Mouse (Mus musculus): ENCODE measurements around the gene Dhrs4. TPM values are rescaled to one million over a fixed set of nuclear protein-coding genes. Genes with fewer than 3 reads are reported as not detected.

Gene Dhrs4
- polyA plus RNA-seq, 1 experiment, result 33.7 TPM

DNA sequence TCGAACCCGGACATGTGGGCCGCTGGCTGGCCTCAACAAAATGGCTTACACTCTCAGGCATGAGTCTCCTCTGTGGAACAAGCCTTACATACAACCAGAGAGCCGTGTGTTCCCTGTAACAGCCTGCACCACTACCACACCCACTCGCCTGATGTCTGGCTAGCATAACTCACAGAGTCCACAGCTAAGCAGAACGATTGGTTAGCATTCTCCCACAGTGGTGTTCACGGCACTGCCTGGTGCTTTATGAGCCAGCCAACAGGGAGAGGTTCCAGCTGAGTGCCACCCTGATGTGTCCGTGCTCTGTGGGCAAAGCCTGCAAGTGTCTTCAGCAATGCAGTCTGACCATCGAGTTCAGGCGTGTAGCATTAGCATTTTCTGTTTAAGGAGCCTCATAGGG lies 18.3 kb upstream of the Dhrs4 start:
- Histone ChIP-seq H3K36me3 (replicated peaks; ENCODE audit: low read length) (no peaks in the 10 kb centered on the region), H3K4me1 (no peaks in the 10 kb centered on the region), H3K4me3 (replicated peaks) (no peak overlapping the region), H3K9me3 (peaks cover 11% of the 10 kb centered on the region), H3K27me3 (replicated peaks) (peaks cover 44% of the 10 kb centered on the region)
- TF ChIP-seq FLI1 (IDR thresholded peaks at IDR 0.05; ENCODE audit: low read length) (no peak), GATA1 (IDR thresholded peaks at IDR 0.05; ENCODE audit: borderline replicate concordance, low read length) (no peak)

DNA sequence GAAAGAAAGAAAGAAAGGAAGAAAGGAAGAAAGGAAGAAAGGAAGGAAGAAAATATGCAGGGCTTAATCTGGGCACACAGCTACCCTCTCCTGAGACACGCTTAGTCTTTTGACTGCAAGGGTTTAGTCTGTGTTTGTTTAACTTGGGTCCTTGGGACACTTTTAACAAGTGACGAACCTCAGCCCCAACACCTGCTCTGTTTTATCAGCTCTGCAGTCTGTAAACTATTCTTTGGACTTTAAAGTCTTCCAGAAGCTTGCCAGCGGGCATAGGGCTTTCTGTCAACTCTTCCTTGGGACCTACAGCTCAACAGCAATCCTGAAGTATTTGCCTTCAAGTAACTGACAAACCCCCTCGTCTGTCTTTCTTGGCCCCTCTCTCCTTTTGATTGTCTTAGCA lies 16.8 kb upstream of the Dhrs4 start:
- TF ChIP-seq FLI1 (IDR thresholded peaks at IDR 0.05; ENCODE audit: low read length), result no peak
- no peak for TF ChIP-seq GATA1 (IDR thresholded peaks at IDR 0.05; ENCODE audit: borderline replicate concordance, low read length)
- Histone ChIP-seq H3K27me3 (replicated peaks) (peaks cover 55% of the 10 kb centered on the region), H3K36me3 (replicated peaks; ENCODE audit: low read length) (no peaks in the 10 kb centered on the region), H3K9me3 (no peaks in the 10 kb centered on the region), H3K4me3 (replicated peaks) (no peak overlapping the region), H3K4me1 (no peaks in the 10 kb centered on the region)

DNA sequence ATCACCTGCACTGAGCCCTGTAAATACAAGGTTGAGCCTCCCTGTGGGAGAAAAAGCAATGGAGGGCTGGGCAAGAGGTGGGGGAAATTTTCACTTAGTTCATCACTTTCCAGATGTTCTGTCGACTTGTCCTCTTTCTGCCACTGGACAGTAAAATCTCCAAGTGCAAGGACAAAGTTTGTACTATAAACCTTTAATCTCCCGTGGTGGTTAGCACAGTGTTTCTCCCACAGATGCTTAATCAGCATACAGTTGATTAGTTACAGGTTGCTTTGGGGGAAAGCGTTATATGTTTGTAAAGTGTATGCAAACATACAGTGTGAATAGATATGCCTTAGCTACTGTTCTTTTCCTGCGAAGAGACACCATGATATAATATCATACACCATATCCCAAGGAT lies 12.1 kb upstream of the Dhrs4 start:
- peaks cover 67% of the 10 kb centered on the region for H3K27me3 ChIP-seq (replicated peaks)
- TF ChIP-seq GATA1 (IDR thresholded peaks at IDR 0.05; ENCODE audit: borderline replicate concordance, low read length) (no peak), FLI1 (IDR thresholded peaks at IDR 0.05; ENCODE audit: low read length) (no peak)
- no peaks in the 10 kb centered on the region for H3K9me3 ChIP-seq
- no peaks in the 10 kb centered on the region for H3K36me3 ChIP-seq (replicated peaks; ENCODE audit: low read length)
- H3K4me1 ChIP-seq, result peaks cover 8% of the 10 kb centered on the region; the same call in 1 of the 2 replicates
- no peak overlapping the region for H3K4me3 ChIP-seq (replicated peaks)

DNA sequence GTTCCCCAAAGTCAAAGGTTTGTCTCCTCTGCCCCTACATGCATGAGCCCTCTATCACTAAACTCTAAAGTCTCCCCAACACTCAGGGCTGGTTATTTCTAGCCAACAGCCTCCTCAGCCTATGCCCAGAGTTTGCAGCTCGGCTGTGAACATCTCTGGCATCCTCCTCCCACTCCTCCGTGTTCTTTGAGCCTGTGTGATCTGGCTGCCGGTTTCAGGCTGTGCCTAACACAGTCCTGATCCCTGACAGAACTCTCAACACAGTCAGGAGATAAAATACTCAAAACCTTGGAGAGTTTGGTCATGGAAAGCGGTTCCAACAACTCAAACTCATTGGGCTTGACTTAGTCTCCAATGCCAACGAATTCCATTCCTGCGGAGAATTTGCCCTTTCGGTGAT lies 11.4 kb upstream of the Dhrs4 start:
- Histone ChIP-seq H3K27me3 (replicated peaks) (peaks cover 70% of the 10 kb centered on the region), H3K4me1 (peaks cover 8% of the 10 kb centered on the region; the same call in 1 of the 2 replicates), H3K9me3 (no peaks in the 10 kb centered on the region), H3K4me3 (replicated peaks) (no peak overlapping the region), H3K36me3 (replicated peaks; ENCODE audit: low read length) (no peaks in the 10 kb centered on the region)
- TF ChIP-seq FLI1 (IDR thresholded peaks at IDR 0.05; ENCODE audit: low read length) (no peak), GATA1 (IDR thresholded peaks at IDR 0.05; ENCODE audit: borderline replicate concordance, low read length) (no peak)

DNA sequence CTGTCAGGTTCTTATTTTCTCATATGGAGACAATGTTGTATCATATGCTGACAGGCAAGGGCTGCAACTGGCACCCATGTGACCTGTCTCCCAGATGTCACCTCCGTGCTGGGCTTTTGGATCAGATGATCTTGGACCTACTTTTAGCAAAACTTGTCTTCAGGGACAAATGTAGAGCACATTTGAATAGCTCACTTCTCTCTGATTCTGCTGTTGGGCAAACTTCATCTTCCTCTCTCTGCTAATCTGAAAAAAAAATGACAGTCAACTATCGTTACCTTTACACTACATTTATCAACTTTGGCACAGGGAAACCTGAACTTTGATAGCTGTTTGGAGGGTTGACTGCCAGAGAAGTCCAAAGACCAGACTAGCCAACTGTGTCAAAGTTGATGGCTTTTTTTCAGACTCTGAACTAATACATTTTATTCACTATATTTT lies 10.2 kb upstream of the Dhrs4 start:
- H3K9me3 ChIP-seq, result no peaks in the 10 kb centered on the region
- H3K4me3 ChIP-seq (replicated peaks), result no peak overlapping the region
- H3K4me1 ChIP-seq, result peaks cover 8% of the 10 kb centered on the region; the same call in 1 of the 2 replicates
- TF ChIP-seq FLI1 (IDR thresholded peaks at IDR 0.05; ENCODE audit: low read length) (no peak), GATA1 (IDR thresholded peaks at IDR 0.05; ENCODE audit: borderline replicate concordance, low read length) (no peak)
- H3K27me3 ChIP-seq (replicated peaks), result peaks cover 61% of the 10 kb centered on the region
- H3K36me3 ChIP-seq (replicated peaks; ENCODE audit: low read length), result no peaks in the 10 kb centered on the region

DNA sequence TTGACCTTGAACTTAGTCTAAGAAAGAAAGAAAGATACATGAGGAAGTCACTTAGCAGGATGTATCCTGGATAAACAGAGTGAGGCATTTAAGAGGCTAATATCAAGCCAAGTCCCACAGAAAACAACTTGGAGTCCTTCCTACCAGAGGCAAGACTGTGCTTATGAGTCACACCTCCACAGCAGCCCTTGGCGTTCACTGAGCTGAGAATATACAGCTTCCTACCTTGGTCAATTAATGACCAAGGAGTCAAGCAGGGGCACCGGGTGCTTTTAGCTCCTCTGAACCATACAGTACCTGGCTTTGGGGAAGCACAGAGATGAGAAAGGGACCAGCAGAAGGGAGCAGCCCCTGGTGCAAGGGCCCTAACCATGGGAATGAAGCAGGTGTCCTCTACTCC lies 9.5 kb upstream of the Dhrs4 start:
- Histone ChIP-seq H3K4me1 (peaks cover 8% of the 10 kb centered on the region; the same call in 1 of the 2 replicates), H3K4me3 (replicated peaks) (no peak overlapping the region), H3K27me3 (replicated peaks) (peaks cover 59% of the 10 kb centered on the region), H3K9me3 (no peaks in the 10 kb centered on the region), H3K36me3 (replicated peaks; ENCODE audit: low read length) (no peaks in the 10 kb centered on the region)
- TF ChIP-seq GATA1 (IDR thresholded peaks at IDR 0.05; ENCODE audit: borderline replicate concordance, low read length) (no peak), FLI1 (IDR thresholded peaks at IDR 0.05; ENCODE audit: low read length) (no peak)

DNA sequence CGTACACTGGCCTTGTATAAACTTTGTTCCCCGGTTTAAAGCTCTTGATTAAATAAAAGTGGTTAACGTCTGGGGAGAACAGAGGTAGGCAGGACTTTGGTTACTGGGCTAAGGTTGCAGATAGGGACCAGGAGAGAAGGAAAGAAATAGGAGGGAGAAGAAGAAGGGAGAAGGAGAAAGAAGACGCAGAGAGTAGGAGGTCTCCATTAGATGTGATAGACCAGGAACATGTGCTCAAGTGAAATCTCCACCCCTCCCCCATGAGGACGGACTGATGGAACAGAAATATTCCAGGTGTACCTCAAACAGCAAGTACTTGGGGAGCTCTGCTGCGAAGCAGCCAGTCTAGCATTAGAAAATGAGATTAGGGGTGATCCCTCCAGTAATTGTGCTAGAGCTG lies 8.7 kb upstream of the Dhrs4 start:
- Histone ChIP-seq H3K9me3 (no peaks in the 10 kb centered on the region), H3K4me3 (replicated peaks) (no peak overlapping the region), H3K4me1 (peaks cover 8% of the 10 kb centered on the region; the same call in 1 of the 2 replicates), H3K27me3 (replicated peaks) (peaks cover 53% of the 10 kb centered on the region), H3K36me3 (replicated peaks; ENCODE audit: low read length) (no peaks in the 10 kb centered on the region)
- no peak for TF ChIP-seq GATA1 (IDR thresholded peaks at IDR 0.05; ENCODE audit: borderline replicate concordance, low read length)
- TF ChIP-seq FLI1 (IDR thresholded peaks at IDR 0.05; ENCODE audit: low read length), result no peak

DNA sequence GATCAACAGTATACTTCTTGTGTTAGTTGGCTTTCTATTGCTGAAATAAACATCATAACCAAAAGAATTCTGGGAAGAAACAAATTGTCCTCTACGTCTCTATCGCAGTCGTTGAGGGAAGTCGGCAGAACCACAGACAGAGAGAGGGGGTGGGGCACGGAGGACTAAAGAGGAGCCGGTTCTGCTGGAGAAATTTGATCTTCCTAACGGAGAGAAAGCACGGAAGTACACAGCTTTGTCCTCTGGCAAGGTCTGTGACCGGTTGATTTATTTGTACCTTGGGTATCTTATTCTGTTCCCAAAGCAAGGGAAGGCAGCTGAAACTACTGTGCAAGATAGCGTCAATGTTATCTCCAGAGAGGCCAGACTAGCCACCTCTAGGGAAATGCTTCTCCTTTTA lies 7.8 kb upstream of the Dhrs4 start:
- H3K9me3 ChIP-seq, result no peaks in the 10 kb centered on the region
- no peaks in the 10 kb centered on the region for H3K36me3 ChIP-seq (replicated peaks; ENCODE audit: low read length)
- TF ChIP-seq FLI1 (IDR thresholded peaks at IDR 0.05; ENCODE audit: low read length) (no peak), GATA1 (IDR thresholded peaks at IDR 0.05; ENCODE audit: borderline replicate concordance, low read length) (no peak)
- peaks cover 13% of the 10 kb centered on the region for H3K4me1 ChIP-seq
- no peak overlapping the region for H3K4me3 ChIP-seq (replicated peaks)
- H3K27me3 ChIP-seq (replicated peaks), result peaks cover 44% of the 10 kb centered on the region

DNA sequence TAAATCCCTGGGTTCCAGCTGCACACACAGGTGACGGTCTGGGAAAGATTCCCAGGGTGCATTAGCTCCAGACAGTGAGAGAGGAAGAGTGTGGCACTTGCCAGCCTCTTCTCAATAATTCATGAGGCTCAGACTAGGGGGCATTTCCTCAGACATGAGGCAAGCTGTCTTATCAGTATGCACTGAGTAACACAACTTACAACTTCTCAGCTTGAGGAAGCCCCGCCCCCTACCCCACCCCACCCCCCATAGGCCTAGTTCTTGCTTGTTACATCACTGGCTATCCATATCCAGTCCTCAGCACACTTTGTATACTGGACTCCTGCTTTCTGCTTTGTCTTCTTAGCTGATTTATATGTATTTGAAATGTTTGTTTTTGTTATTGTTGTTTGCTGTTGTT lies 2.9 kb upstream of the Dhrs4 start:
- Histone ChIP-seq H3K27me3 (replicated peaks) (peaks cover 11% of the 10 kb centered on the region), H3K4me3 (replicated peaks) (no peak overlapping the region), H3K9me3 (no peaks in the 10 kb centered on the region), H3K4me1 (peaks cover 30% of the 10 kb centered on the region), H3K36me3 (replicated peaks; ENCODE audit: low read length) (no peaks in the 10 kb centered on the region)
- TF ChIP-seq GATA1 (IDR thresholded peaks at IDR 0.05; ENCODE audit: borderline replicate concordance, low read length) (no peak), FLI1 (IDR thresholded peaks at IDR 0.05; ENCODE audit: low read length) (no peak)

DNA sequence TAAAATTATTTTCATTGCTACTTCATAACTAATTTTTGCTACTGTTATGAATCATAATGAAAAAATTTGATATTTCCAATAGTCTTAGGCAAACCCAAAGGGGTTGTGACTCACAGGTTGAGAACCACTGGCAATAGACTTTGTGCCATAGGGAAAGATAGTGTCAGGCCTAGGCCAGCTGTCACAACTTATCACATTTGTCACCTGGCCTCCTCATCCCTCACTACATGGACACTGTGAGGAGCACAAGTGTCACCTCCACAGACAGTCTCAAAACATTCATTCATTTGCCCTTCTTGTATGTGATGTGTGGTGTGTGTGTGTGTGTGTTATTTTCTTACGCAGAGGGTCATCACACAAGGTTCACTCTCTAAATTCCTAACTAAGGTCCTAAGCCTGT lies 1.1 kb upstream of the Dhrs4 start:
- no peaks in the 10 kb centered on the region for H3K27me3 ChIP-seq (replicated peaks)
- H3K4me1 ChIP-seq, result peaks cover 25% of the 10 kb centered on the region
- no peak overlapping the region for H3K4me3 ChIP-seq (replicated peaks)
- H3K36me3 ChIP-seq (replicated peaks; ENCODE audit: low read length), result no peaks in the 10 kb centered on the region
- TF ChIP-seq GATA1 (IDR thresholded peaks at IDR 0.05; ENCODE audit: borderline replicate concordance, low read length), result no peak
- no peak for TF ChIP-seq FLI1 (IDR thresholded peaks at IDR 0.05; ENCODE audit: low read length)
- no peaks in the 10 kb centered on the region for H3K9me3 ChIP-seq

DNA sequence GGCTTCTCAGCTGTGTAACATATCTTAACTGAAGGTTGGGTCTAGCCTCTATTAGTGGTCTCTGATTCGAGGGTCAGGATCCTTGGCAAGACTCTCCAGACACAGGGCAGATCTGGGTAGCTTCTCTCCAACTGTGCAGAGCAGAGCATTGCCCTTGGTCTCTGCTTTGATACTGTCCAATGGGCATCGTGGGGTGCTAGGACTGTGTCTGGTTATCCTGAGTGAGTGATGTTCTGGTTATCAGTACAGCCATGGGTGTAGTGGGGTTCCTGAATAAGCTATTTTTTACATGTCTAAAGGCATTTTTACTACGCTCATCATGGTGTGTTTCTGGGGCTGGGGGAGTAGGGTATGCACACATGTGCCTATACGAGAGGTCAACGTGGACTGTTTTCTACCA lies 729 bp upstream of the Dhrs4 start:
- TF ChIP-seq GATA1 (IDR thresholded peaks at IDR 0.05; ENCODE audit: borderline replicate concordance, low read length), result no peak
- H3K4me3 ChIP-seq (replicated peaks), result no peak overlapping the region
- H3K9me3 ChIP-seq, result no peaks in the 10 kb centered on the region
- H3K27me3 ChIP-seq (replicated peaks), result no peaks in the 10 kb centered on the region
- H3K4me1 ChIP-seq, result peaks cover 25% of the 10 kb centered on the region
- no peaks in the 10 kb centered on the region for H3K36me3 ChIP-seq (replicated peaks; ENCODE audit: low read length)

Measured in megakaryocyte, embryonic 14.5 days (primary cell).